Mouse (Mus musculus): ENCODE results near the gene Hmgb1. TPM values are rescaled to one million over a fixed set of nuclear protein-coding genes. Genes with fewer than 3 reads are reported as not detected.
A peak's percentile ranks its signal among the peaks of the same experiment; 100 is the strongest.

Hmgb1 gene
- polyA plus RNA-seq, 1 experiment from 2014 or later = 1,555 TPM

GRCm38 (mm10) chr5:149182186-149182870 is 2.0 kb downstream of the Hmgb1 start:
- H3K27ac ChIP-seq (ENCODE audit: low read length) = no peak overlapping the region
- no peak overlapping the region for H3K4me3 ChIP-seq (ENCODE audit: low read depth, low read length)
- no peak overlapping the region; the same call in 1 of the 2 replicates for H3K4me2 ChIP-seq (replicated peaks; ENCODE audit: low read depth, low read length)
- WGBS = 75% methylated on average over 5 of the region's 5 CpGs
- H3K27me3 ChIP-seq (ENCODE audit: control insufficient read depth, insufficient read depth, low read length) = no peaks in the 10 kb centered on the region
- ATAC-seq (ENCODE audit: insufficient number of reproducible peaks, insufficient read depth, low FRiP score, low read depth) = no peak
- H3K9ac ChIP-seq (replicated peaks; ENCODE audit: low read depth, low read length) = no peak overlapping the region
- no peaks in the 10 kb centered on the region for H3K9me3 ChIP-seq (ENCODE audit: control insufficient read depth, low read depth, low read length)
- H3K36me3 ChIP-seq (ENCODE audit: control insufficient read depth, insufficient read depth, low read length) = no peaks in the 10 kb centered on the region
- peaks cover 12% of the 10 kb centered on the region for H3K4me1 ChIP-seq (ENCODE audit: control insufficient read depth, insufficient read depth, low read length)

GRCm38 (mm10) chr5:149179826-149180225 is 4.5 kb downstream of the Hmgb1 start:
- Histone ChIP-seq H3K4me2 (replicated peaks; ENCODE audit: low read depth, low read length) (no peak overlapping the region), H3K27me3 (ENCODE audit: control insufficient read depth, insufficient read depth, low read length) (no peaks in the 10 kb centered on the region), H3K4me1 (ENCODE audit: control insufficient read depth, insufficient read depth, low read length) (no peaks in the 10 kb centered on the region), H3K9me3 (ENCODE audit: control insufficient read depth, low read depth, low read length) (no peaks in the 10 kb centered on the region), H3K36me3 (ENCODE audit: control insufficient read depth, insufficient read depth, low read length) (no peaks in the 10 kb centered on the region), H3K4me3 (ENCODE audit: low read depth, low read length) (no peak overlapping the region), H3K9ac (replicated peaks; ENCODE audit: low read depth, low read length) (no peak overlapping the region), H3K27ac (ENCODE audit: low read length) (no peak overlapping the region)
- WGBS = 85% methylated on average over 3 of the region's 3 CpGs
- no peak for ATAC-seq (ENCODE audit: insufficient number of reproducible peaks, insufficient read depth, low FRiP score, low read depth)

GRCm38 (mm10) chr5:149178095-149178494 is 6.2 kb downstream of the Hmgb1 start:
- H3K9ac ChIP-seq (replicated peaks; ENCODE audit: low read depth, low read length) = no peak overlapping the region
- H3K27ac ChIP-seq (ENCODE audit: low read length) = no peak overlapping the region
- H3K9me3 ChIP-seq (ENCODE audit: control insufficient read depth, low read depth, low read length) = no peaks in the 10 kb centered on the region
- 85% methylated on average over 5 of the region's 5 CpGs for WGBS
- H3K4me3 ChIP-seq (ENCODE audit: low read depth, low read length) = no peak overlapping the region
- no peaks in the 10 kb centered on the region for H3K4me1 ChIP-seq (ENCODE audit: control insufficient read depth, insufficient read depth, low read length)
- H3K27me3 ChIP-seq (ENCODE audit: control insufficient read depth, insufficient read depth, low read length) = no peaks in the 10 kb centered on the region
- H3K36me3 ChIP-seq (ENCODE audit: control insufficient read depth, insufficient read depth, low read length) = no peaks in the 10 kb centered on the region
- H3K4me2 ChIP-seq (replicated peaks; ENCODE audit: low read depth, low read length) = no peak overlapping the region
- no peak for ATAC-seq (ENCODE audit: insufficient number of reproducible peaks, insufficient read depth, low FRiP score, low read depth)

DNA sequence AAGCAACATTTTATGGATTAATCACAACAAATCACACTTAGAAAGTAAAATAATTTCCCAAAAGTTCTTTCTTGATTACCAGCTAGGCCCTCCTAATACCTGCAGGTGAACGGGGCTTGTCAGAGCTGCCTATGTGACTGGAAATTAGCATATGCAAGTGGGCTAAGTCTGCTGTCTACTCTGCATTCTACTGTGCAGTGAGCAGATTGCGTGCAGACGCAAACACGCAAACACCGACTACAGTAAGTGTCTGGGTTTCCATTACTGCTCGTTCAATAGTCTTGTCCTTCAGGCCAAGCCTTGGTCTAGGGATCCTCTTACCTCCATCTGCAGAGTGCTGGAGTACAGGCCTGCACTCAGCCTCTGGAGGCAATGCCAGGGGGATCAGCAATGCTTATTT is 8.6 kb downstream of the Hmgb1 start:
- no peak for ATAC-seq (ENCODE audit: insufficient number of reproducible peaks, insufficient read depth, low FRiP score, low read depth)
- no peaks in the 10 kb centered on the region for H3K4me1 ChIP-seq (ENCODE audit: control insufficient read depth, insufficient read depth, low read length)
- no peaks in the 10 kb centered on the region for H3K27me3 ChIP-seq (ENCODE audit: control insufficient read depth, insufficient read depth, low read length)
- WGBS = 90% methylated on average over 6 of the region's 6 CpGs
- H3K4me3 ChIP-seq (ENCODE audit: low read depth, low read length) = no peak overlapping the region
- no peak overlapping the region for H3K9ac ChIP-seq (replicated peaks; ENCODE audit: low read depth, low read length)
- H3K9me3 ChIP-seq (ENCODE audit: control insufficient read depth, low read depth, low read length) = no peaks in the 10 kb centered on the region
- H3K36me3 ChIP-seq (ENCODE audit: control insufficient read depth, insufficient read depth, low read length) = no peaks in the 10 kb centered on the region
- no peak overlapping the region for H3K4me2 ChIP-seq (replicated peaks; ENCODE audit: low read depth, low read length)
- no peak overlapping the region for H3K27ac ChIP-seq (ENCODE audit: low read length)

- H3K36me3 ChIP-seq (ENCODE audit: control insufficient read depth, insufficient read depth, low read length) = no peaks in the 10 kb centered on the region
- no peaks in the 10 kb centered on the region for H3K27me3 ChIP-seq (ENCODE audit: control insufficient read depth, insufficient read depth, low read length)
- no peaks in the 10 kb centered on the region for H3K9me3 ChIP-seq (ENCODE audit: control insufficient read depth, low read depth, low read length)
- no peaks in the 10 kb centered on the region for H3K4me1 ChIP-seq (ENCODE audit: control insufficient read depth, insufficient read depth, low read length)
- no peak for ATAC-seq (ENCODE audit: insufficient number of reproducible peaks, insufficient read depth, low FRiP score, low read depth)
- no peak overlapping the region for H3K27ac ChIP-seq (ENCODE audit: low read length)
- WGBS = 85% methylated on average over 7 of the region's 7 CpGs
- H3K4me2 ChIP-seq (replicated peaks; ENCODE audit: low read depth, low read length) = no peak overlapping the region
- no peak overlapping the region for H3K9ac ChIP-seq (replicated peaks; ENCODE audit: low read depth, low read length)
- H3K4me3 ChIP-seq (ENCODE audit: low read depth, low read length) = no peak overlapping the region
Measured at GRCm38 (mm10) chr5:149174527-149174926, 9.8 kb downstream of the Hmgb1 start.

DNA sequence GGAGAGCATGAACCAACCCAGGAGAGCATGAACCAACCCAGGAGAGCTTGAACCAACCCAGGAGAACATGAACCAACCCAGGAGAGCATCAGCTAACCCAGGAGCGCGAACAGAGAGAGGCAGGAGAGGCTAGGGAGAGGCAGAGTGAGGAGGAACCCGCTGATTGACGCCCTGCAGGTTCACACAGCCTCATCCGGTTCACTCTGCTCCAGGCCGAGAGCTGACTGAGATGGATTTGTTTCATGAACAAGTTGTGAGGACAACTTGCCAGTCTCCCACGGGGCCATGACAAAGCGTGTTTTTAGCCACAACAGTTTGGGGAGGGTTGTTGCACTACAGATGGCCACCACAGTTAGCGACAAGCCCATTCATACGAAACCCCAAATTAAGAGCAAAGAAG is 12.0 kb downstream of the Hmgb1 start:
- Histone ChIP-seq H3K36me3 (ENCODE audit: control insufficient read depth, insufficient read depth, low read length) (no peaks in the 10 kb centered on the region), H3K4me1 (ENCODE audit: control insufficient read depth, insufficient read depth, low read length) (no peaks in the 10 kb centered on the region), H3K4me3 (ENCODE audit: low read depth, low read length) (no peak overlapping the region), H3K9ac (replicated peaks; ENCODE audit: low read depth, low read length) (no peak overlapping the region), H3K9me3 (ENCODE audit: control insufficient read depth, low read depth, low read length) (no peaks in the 10 kb centered on the region), H3K4me2 (replicated peaks; ENCODE audit: low read depth, low read length) (no peak overlapping the region), H3K27me3 (ENCODE audit: control insufficient read depth, insufficient read depth, low read length) (no peaks in the 10 kb centered on the region), H3K27ac (ENCODE audit: low read length) (no peak overlapping the region)
- no peak for ATAC-seq (ENCODE audit: insufficient number of reproducible peaks, insufficient read depth, low FRiP score, low read depth)
- 69% methylated on average over 10 of the region's 10 CpGs for WGBS

DNA sequence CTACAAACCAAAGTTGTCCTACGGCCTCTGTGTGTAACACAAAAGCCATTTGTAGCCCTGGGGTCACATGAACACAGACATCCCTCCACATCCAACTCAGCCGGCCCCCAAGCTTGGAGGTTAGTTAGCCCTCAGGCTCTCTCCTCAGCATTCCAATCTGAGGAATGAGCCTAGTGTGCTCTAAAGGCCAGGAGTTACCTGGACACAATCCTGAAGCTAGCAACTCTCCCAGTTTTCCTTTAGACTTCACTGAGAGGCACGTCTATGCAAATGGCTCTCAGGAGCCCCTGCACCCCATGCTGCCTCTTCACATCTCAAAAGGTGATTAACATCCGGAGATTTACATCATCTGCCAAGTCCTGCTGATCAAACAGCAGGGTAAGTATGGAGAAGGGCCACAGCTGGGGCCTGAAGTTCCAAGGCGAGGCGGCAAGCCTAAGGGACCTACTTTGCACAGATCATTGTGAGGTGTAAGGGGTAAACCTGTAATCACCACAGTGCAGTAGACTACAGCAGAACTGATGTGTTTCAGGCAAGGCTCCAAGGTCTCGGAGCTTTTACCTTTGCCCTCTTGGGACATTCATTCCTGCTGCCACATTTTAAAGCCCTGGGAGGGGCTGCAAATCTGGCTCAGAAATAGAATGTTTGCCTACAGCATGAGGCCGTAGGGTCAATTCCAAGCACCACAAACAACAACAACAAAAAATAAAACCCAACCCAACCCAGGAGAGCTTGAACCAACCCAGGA is 13.3 kb downstream of the Hmgb1 start:
- Histone ChIP-seq H3K9ac (replicated peaks; ENCODE audit: low read depth, low read length) (no peak overlapping the region), H3K4me3 (ENCODE audit: low read depth, low read length) (no peak overlapping the region), H3K4me1 (ENCODE audit: control insufficient read depth, insufficient read depth, low read length) (no peaks in the 10 kb centered on the region), H3K27ac (ENCODE audit: low read length) (no peak overlapping the region), H3K9me3 (ENCODE audit: control insufficient read depth, low read depth, low read length) (no peaks in the 10 kb centered on the region), H3K4me2 (replicated peaks; ENCODE audit: low read depth, low read length) (no peak overlapping the region), H3K36me3 (ENCODE audit: control insufficient read depth, insufficient read depth, low read length) (no peaks in the 10 kb centered on the region), H3K27me3 (ENCODE audit: control insufficient read depth, insufficient read depth, low read length) (no peaks in the 10 kb centered on the region)
- no peak for ATAC-seq (ENCODE audit: insufficient number of reproducible peaks, insufficient read depth, low FRiP score, low read depth)
- WGBS = 49% methylated on average over 8 of the region's 8 CpGs

GRCm38 (mm10) chr5:149168816-149169215 is 15.5 kb downstream of the Hmgb1 start:
- 69% methylated on average over 9 of the region's 9 CpGs for WGBS

More at GRCm38 (mm10) chr5:149168816-149169215, 15.5 kb downstream of the Hmgb1 start:
- H3K9me3 ChIP-seq (ENCODE audit: control insufficient read depth, low read depth, low read length) = no peaks in the 10 kb centered on the region
- no peak for ATAC-seq (ENCODE audit: insufficient number of reproducible peaks, insufficient read depth, low FRiP score, low read depth)
- no peak overlapping the region for H3K9ac ChIP-seq (replicated peaks; ENCODE audit: low read depth, low read length)
- no peaks in the 10 kb centered on the region for H3K4me1 ChIP-seq (ENCODE audit: control insufficient read depth, insufficient read depth, low read length)
- H3K27ac ChIP-seq (ENCODE audit: low read length) = 0 out of 2 replicates have a peak overlapping the region, but pooled peaks have one; percentile 27
- H3K27me3 ChIP-seq (ENCODE audit: control insufficient read depth, insufficient read depth, low read length) = no peaks in the 10 kb centered on the region
- H3K4me3 ChIP-seq (ENCODE audit: low read depth, low read length) = no peak overlapping the region
- no peaks in the 10 kb centered on the region for H3K36me3 ChIP-seq (ENCODE audit: control insufficient read depth, insufficient read depth, low read length)
- no peak overlapping the region for H3K4me2 ChIP-seq (replicated peaks; ENCODE audit: low read depth, low read length)

Data from stomach, embryonic 14.5 days (tissue).